Mouse (Mus musculus) liver, postnatal 0 days (tissue): ENCODE measurements at regions not wholly inside any gene's neighbourhood (a gene's known extent, or its start where the extent isn't known, plus 50 kb on each side); places are given as distances from the start of the nearest gene placed in this dataset.

Experiments used
- ATAC-seq: fragments of 200-750 bp; cut with Nextera tagmentation; 2 replicates; pipeline ENCODE4 v1.8.0; 2017; ENCODE audit warnings: mild to moderate bottlenecking, moderate library complexity
- DNase-seq: peaks from one replicate; pipeline ENCODE4 v3.0.0-alpha.2; 2016
- H3K27ac ChIP-seq: fragments of 300-500 bp; sonication (generic); 2 replicates; pipeline ENCODE4 v1.5.1; 2014; ENCODE audit warnings: antibody characterized with exemption, moderate library complexity, mild to moderate bottlenecking, low read depth
- H3K27me3 ChIP-seq: fragments of 300-500 bp; sonication (generic); 2 replicates; pipeline ENCODE4 v1.6.1; 2014; ENCODE audit warnings: low read length, control low read depth, mixed read lengths; ENCODE audit not compliant: insufficient read depth
- H3K36me3 ChIP-seq: fragments of 300-500 bp; sonication (generic); replicated peaks from 2 replicates; pipeline ENCODE4 v1.6.1; 2014; ENCODE audit warnings: mild to moderate bottlenecking, control low read depth, low read length, moderate library complexity, mixed read lengths; ENCODE audit not compliant: insufficient read depth
- H3K4me1 ChIP-seq: fragments of 300-500 bp; sonication (generic); 2 replicates; pipeline ENCODE4 v1.6.1; 2014; ENCODE audit warnings: antibody characterized with exemption, mild to moderate bottlenecking, control low read depth; ENCODE audit not compliant: insufficient read depth
- H3K4me2 ChIP-seq: fragments of 300-500 bp; sonication (generic); 2 replicates; pipeline ENCODE4 v1.6.1; 2014; ENCODE audit warnings: low read depth, mild to moderate bottlenecking, low read length, moderate library complexity, mixed read lengths
- H3K4me3 ChIP-seq: fragments of 300-500 bp; sonication (generic); 2 replicates; pipeline ENCODE4 v1.5.1; 2014; ENCODE audit warnings: low read depth, low read length
- H3K9ac ChIP-seq: fragments of 300-500 bp; sonication (generic); replicated peaks from 2 replicates; pipeline ENCODE4 v1.6.1; 2014; ENCODE audit warnings: mild to moderate bottlenecking, moderate library complexity
- H3K9me3 ChIP-seq: fragments of 300-500 bp; sonication (generic); 2 replicates; pipeline ENCODE4 v1.6.1; 2016; ENCODE audit warnings: mild to moderate bottlenecking, control low read depth, low read length, mixed read lengths
- CTCF ChIP-seq: sonication (generic); IDR thresholded peaks from 2 replicates; pipeline ENCODE4 v1.5.1; 2016; ENCODE audit warnings: antibody characterized with exemption, low read depth
- EP300 ChIP-seq: IDR thresholded peaks from 2 replicates; pipeline ENCODE4 v1.6.1; 2016; ENCODE audit warnings: antibody characterized with exemption, low read depth, mild to moderate bottlenecking
- WGBS: fragments of 180-500 bp; shearing (Covaris S2); extraction: QIAGEN DNeasy Blood & Tissue Kit; methylation state at CpG from one replicate; pipeline ENCODE4 v1.1.7; 2014; ENCODE audit not compliant: insufficient replicate concordance; 5-methylcytosine and 5-hydroxymethylcytosine counted together

DNA sequence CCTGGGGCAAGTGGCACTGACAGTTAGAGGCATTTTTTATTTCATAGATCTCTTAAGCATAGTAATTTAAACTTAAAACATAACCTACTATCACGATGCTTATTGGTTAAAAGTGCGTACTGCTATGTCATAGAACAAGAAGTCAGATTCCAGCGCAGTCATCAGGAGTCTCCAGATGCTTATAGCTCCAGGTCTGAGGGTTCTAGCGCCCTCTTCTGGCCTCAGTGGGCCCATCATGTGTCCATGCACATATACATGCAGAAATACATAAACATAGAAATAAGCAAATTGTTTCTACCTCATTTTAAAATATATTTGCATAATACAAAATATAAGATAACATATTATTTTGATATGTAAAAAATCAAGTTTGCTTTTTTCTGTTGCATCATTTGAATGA is 1002.8 kb upstream of the Adgrl2 start:
- Histone ChIP-seq H3K27ac (no peak overlapping the region), H3K4me2 (no peak overlapping the region), H3K9me3 (no peaks in the 10 kb centered on the region), H3K9ac (no peak overlapping the region), H3K4me1 (no peaks in the 10 kb centered on the region), H3K36me3 (no peaks in the 10 kb centered on the region), H3K27me3 (no peaks in the 10 kb centered on the region), H3K4me3 (no peak overlapping the region)
- TF ChIP-seq EP300 (no peak), CTCF (peak; percentile 14; the same call in 1 of the 2 replicates)
- 50% methylated on average over 4 of the region's 4 CpGs for WGBS
- DNase-seq (no peak), ATAC-seq (no peak)

DNA sequence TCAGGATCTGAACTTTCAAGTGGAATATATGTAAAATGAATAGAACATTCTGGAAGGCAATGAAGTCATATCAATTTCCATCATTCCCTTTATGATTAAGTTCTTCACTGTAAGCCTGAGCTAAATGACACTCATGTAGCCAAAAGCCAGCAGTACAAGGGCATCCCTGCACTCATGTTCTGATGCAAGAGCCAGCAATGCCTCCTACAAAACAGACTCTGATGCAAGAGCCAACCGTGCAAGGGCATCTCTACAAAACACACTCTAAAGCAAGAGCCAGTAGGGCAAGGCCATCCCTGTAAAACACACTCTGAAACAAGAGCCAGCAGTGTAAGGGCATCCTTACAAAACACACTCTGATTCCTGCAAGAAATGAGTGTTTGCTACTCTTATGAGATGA is 997.4 kb upstream of the Adgrl2 start:
- Histone ChIP-seq H3K27ac (no peak overlapping the region), H3K9me3 (no peaks in the 10 kb centered on the region), H3K36me3 (no peaks in the 10 kb centered on the region), H3K9ac (no peak overlapping the region), H3K4me2 (no peak overlapping the region), H3K4me1 (no peaks in the 10 kb centered on the region), H3K4me3 (no peak overlapping the region), H3K27me3 (no peaks in the 10 kb centered on the region)
- TF ChIP-seq CTCF, result no peak
- TF ChIP-seq EP300, result no peak
- 67% methylated on average over 1 of the region's 1 CpGs for WGBS
- ATAC-seq (no peak), DNase-seq (no peak)

DNA sequence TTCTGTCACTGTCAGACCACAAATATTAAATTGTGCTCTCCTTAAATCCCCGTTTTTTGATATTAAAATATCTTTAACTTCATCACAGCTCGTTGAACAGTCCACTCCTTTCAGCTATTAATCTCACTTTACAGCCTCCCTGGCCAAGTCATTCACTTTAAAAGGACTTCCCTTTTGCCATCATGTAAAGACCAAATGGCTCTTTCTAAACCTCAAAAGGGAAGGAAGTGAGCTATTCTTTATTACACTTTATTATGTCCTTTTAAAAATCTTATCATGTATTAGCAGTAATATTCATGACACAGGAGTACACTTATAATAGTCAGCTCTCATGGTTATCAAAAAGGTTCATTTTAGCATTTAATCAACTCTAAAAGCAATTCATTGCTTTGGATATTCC is 966.6 kb upstream of the Adgrl2 start:
- Histone ChIP-seq H3K4me1 (no peaks in the 10 kb centered on the region), H3K27me3 (no peaks in the 10 kb centered on the region), H3K4me3 (no peak overlapping the region), H3K9me3 (no peaks in the 10 kb centered on the region), H3K9ac (no peak overlapping the region), H3K36me3 (no peaks in the 10 kb centered on the region), H3K27ac (no peak overlapping the region), H3K4me2 (no peak overlapping the region)
- ATAC-seq (no peak), DNase-seq (no peak)
- WGBS, result 13% methylated on average over 2 of the region's 2 CpGs
- TF ChIP-seq EP300 (no peak), CTCF (no peak)

DNA sequence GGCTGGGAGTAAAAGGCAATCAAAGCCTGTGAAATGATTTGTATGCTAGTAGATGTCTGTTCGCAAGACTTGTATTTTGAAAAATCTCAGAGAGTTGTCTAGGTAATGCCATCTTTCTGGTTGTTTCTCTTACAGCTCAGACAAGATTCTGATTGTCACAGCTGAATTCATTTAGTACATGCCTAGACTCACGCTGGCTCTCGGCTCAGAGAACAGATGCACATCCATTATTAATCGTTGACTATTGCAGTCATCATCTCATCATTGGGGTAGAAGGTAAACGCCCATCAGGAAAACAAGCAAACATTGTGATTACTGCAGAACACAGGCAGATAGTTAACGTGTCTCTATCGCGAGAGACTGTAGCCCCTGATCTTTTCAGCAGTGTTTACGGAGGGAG is 945.8 kb upstream of the Adgrl2 start:
- no peaks in the 10 kb centered on the region for H3K4me1 ChIP-seq
- DNase-seq (no peak), ATAC-seq (no peak)
- no peak overlapping the region for H3K4me3 ChIP-seq
- H3K9ac ChIP-seq, result no peak overlapping the region
- H3K27ac ChIP-seq, result no peak overlapping the region
- H3K36me3 ChIP-seq, result no peaks in the 10 kb centered on the region
- H3K27me3 ChIP-seq, result no peaks in the 10 kb centered on the region
- no peaks in the 10 kb centered on the region for H3K9me3 ChIP-seq
- TF ChIP-seq EP300 (no peak), CTCF (no peak)
- no peak overlapping the region for H3K4me2 ChIP-seq
- 76% methylated on average over 9 of the region's 9 CpGs for WGBS

DNA sequence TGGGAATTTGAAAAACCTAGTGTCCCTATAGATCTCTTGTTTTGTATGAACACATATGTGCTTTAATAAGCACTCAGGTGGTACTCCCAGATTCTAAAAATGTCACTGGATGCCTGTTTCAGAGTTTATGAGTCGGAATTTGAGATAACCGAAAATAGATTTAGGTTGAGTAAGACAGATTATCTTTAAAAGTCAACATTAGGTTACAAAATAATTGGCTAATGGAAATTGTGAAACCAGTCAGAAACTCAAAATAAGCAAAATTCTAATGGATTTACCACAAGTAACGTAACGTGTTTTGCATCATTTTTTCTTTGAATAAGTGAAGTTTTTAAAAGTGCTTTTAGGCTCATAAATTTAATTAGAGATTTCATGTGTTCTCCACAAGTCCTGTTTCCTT is 944.5 kb upstream of the Adgrl2 start:
- no peak overlapping the region for H3K27ac ChIP-seq
- DNase-seq, result no peak
- H3K9ac ChIP-seq, result no peak overlapping the region
- H3K4me3 ChIP-seq, result no peak overlapping the region
- H3K4me1 ChIP-seq, result no peaks in the 10 kb centered on the region
- no peak for ATAC-seq
- TF ChIP-seq EP300 (no peak), CTCF (no peak)
- no peak overlapping the region for H3K4me2 ChIP-seq
- WGBS, result 60% methylated on average over 4 of the region's 4 CpGs
- no peaks in the 10 kb centered on the region for H3K27me3 ChIP-seq
- no peaks in the 10 kb centered on the region for H3K9me3 ChIP-seq
- no peaks in the 10 kb centered on the region for H3K36me3 ChIP-seq

DNA sequence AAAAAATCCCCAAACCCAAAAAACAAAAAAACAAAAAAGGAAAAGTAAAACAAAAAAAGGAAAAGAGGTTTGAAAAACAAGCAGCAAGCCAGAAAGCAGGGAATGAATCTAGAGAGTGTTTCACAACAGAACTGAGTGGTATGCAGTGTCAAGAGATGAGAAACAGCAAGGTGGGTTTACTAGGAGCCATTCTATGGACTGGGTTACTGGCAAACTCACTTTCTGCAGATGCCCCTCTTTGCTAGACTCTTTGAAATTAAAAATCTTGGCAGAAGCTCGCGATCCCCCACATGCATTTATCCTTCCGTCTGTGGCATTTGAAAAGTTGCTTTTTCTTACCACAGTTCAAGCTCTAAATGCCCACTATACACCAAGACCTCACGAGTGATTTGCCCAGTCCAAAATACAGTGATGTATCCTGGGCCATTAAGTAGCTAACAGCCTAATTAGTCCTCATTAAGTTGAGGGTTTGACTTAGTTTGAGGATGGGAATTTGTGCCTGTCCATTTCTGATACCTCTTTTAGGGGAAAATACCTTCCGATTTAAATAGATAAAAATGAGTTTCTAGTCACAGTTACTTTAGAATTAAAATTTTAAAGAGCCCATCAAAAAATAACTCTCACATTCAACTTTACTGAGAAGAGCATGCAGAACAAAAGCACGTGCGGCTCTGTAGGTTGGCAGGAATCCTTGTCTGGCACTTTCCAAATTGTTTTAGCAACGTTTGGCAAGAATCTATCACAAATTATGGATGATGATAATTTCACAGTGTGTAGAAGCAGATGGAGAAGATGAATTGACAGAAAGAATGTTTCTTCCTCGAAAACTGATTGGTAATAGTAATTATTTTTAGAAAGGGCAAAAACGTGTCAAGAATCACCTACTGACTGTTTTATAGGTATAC is 938.4 kb upstream of the Adgrl2 start:
- 74% methylated on average over 10 of the region's 10 CpGs for WGBS
- DNase-seq, result no peak
- no peak overlapping the region for H3K27ac ChIP-seq
- no peaks in the 10 kb centered on the region for H3K27me3 ChIP-seq
- H3K4me2 ChIP-seq, result no peak overlapping the region
- H3K4me3 ChIP-seq, result no peak overlapping the region
- no peaks in the 10 kb centered on the region for H3K36me3 ChIP-seq
- H3K4me1 ChIP-seq, result no peaks in the 10 kb centered on the region
- ATAC-seq, result no peak
- no peaks in the 10 kb centered on the region for H3K9me3 ChIP-seq
- H3K9ac ChIP-seq, result no peak overlapping the region
- TF ChIP-seq EP300 (no peak), CTCF (no peak)

DNA sequence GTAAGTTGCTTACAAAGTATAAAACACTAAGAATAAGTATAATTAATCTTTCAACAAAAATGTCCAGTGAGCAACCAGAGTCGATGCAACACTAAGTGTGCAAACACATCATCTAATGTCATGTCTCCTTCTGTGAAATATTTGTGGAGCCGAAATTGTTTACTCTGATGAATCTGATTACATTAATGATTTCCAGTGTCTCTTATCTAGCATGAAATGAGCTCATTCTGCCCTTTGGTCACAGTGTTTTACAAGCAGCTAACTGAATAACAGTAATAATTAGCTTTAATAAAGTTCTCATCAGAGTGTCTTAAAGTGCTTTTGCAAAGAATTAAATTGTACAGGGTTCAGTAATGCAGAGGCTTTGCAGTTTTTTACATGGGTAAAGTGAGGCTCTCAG is 929.9 kb upstream of the Adgrl2 start:
- Histone ChIP-seq H3K4me3 (no peak overlapping the region), H3K27ac (no peak overlapping the region), H3K4me1 (no peaks in the 10 kb centered on the region), H3K4me2 (no peak overlapping the region), H3K36me3 (no peaks in the 10 kb centered on the region), H3K27me3 (no peaks in the 10 kb centered on the region), H3K9ac (no peak overlapping the region), H3K9me3 (no peaks in the 10 kb centered on the region)
- 66% methylated on average over 2 of the region's 2 CpGs for WGBS
- ATAC-seq (no peak), DNase-seq (no peak)
- TF ChIP-seq CTCF, result no peak
- TF ChIP-seq EP300, result no peak
